Mouse (Mus musculus) midbrain, embryonic 16.5 days (tissue): ENCODE measurements around the gene Cfap69. TPM values are rescaled to one million over a fixed set of nuclear protein-coding genes. Genes with fewer than 3 reads are reported as not detected.

ENCODE experiments used
- ATAC-seq: fragments of 200-750 bp; cut with Nextera tagmentation; 2 replicates; pipeline ENCODE4 v1.8.0; 2017; ENCODE audit warnings: moderate TSS enrichment
- H3K27ac ChIP-seq: fragments of 300-500 bp; sonication (generic); 2 replicates; pipeline ENCODE4 v1.5.1; 2014; ENCODE audit warnings: mild to moderate bottlenecking, low read length, mixed read lengths
- H3K27me3 ChIP-seq: fragments of 300-500 bp; sonication (generic); 2 replicates; pipeline ENCODE4 v1.6.1; 2014; ENCODE audit warnings: low read depth, low read length, mixed read lengths; ENCODE audit not compliant: control insufficient read depth, insufficient read depth
- H3K36me3 ChIP-seq: fragments of 300-500 bp; sonication (generic); 2 replicates; pipeline ENCODE4 v1.6.1; 2014; ENCODE audit warnings: mild to moderate bottlenecking, low read length, moderate library complexity, mixed read lengths; ENCODE audit not compliant: control insufficient read depth, insufficient read depth
- H3K4me1 ChIP-seq: fragments of 300-500 bp; sonication (generic); 2 replicates; pipeline ENCODE4 v1.6.1; 2014; ENCODE audit warnings: mild to moderate bottlenecking, low read length, mixed read lengths; ENCODE audit not compliant: control insufficient read depth, insufficient read depth
- H3K4me2 ChIP-seq: fragments of 300-500 bp; sonication (generic); 2 replicates; pipeline ENCODE4 v1.6.1; 2014; ENCODE audit warnings: mild to moderate bottlenecking, low read length, mixed read lengths
- H3K4me3 ChIP-seq: fragments of 300-500 bp; sonication (generic); 2 replicates; pipeline ENCODE4 v1.5.1; 2014; ENCODE audit warnings: low read depth, mild to moderate bottlenecking, low read length, moderate library complexity, mixed read lengths
- H3K9ac ChIP-seq: fragments of 300-500 bp; sonication (generic); 2 replicates; pipeline ENCODE4 v1.6.1; 2014; ENCODE audit warnings: low read depth, low read length, mixed read lengths
- H3K9me3 ChIP-seq: fragments of 300-500 bp; sonication (generic); replicated peaks from 2 replicates; pipeline ENCODE4 v1.6.1; 2014; ENCODE audit warnings: mild to moderate bottlenecking, low read length, mixed read lengths; ENCODE audit not compliant: control insufficient read depth, poor library complexity, severe bottlenecking
- WGBS: fragments of 180-500 bp; shearing (Covaris S2); extraction: QIAGEN DNeasy Blood & Tissue Kit; methylation state at CpG from one replicate; pipeline ENCODE4 v1.1.7; 2014; 5-methylcytosine and 5-hydroxymethylcytosine counted together
- polyA plus RNA-seq: library from polyadenylated mRNA; unstranded; fragments of >200 nt; fragmentation: Nextera tagmentation; extraction: Ambion mirVana; gene quantifications from 2 replicates; pipeline ENCODE4 v1.2.1, GENCODE M21; 2015

The Cfap69 gene
- polyA plus RNA-seq, 1 experiment from 2014 or later: 9.9 TPM

GRCm38 (mm10) chr5:5540385-5540784 lies 123.7 kb downstream of the Cfap69 start:
- H3K27me3 ChIP-seq: no peaks in the 10 kb centered on the region
- H3K9ac ChIP-seq: no peak overlapping the region
- no peak overlapping the region for H3K27ac ChIP-seq
- peaks cover 28% of the 10 kb centered on the region for H3K36me3 ChIP-seq
- H3K4me3 ChIP-seq: no peak overlapping the region
- no peaks in the 10 kb centered on the region for H3K9me3 ChIP-seq
- no peaks in the 10 kb centered on the region for H3K4me1 ChIP-seq
- no peak overlapping the region for H3K4me2 ChIP-seq
- ATAC-seq: no peak
- 29% methylated on average over 3 of the region's 3 CpGs for WGBS

GRCm38 (mm10) chr5:5539771-5540170 lies 124.3 kb downstream of the Cfap69 start:
- H3K27me3 ChIP-seq: no peaks in the 10 kb centered on the region
- WGBS: 64% methylated on average over 3 of the region's 3 CpGs
- H3K27ac ChIP-seq: no peak overlapping the region
- no peaks in the 10 kb centered on the region for H3K4me1 ChIP-seq
- H3K9me3 ChIP-seq: no peaks in the 10 kb centered on the region
- H3K4me3 ChIP-seq: no peak overlapping the region
- ATAC-seq: 0 out of 2 replicates have a peak, but pooled peaks have one; percentile 48
- H3K9ac ChIP-seq: no peak overlapping the region
- peaks cover 28% of the 10 kb centered on the region for H3K36me3 ChIP-seq
- no peak overlapping the region for H3K4me2 ChIP-seq

GRCm38 (mm10) chr5:5536131-5536530 lies 127.9 kb downstream of the Cfap69 start:
- Histone ChIP-seq H3K27me3 (no peaks in the 10 kb centered on the region), H3K36me3 (peaks cover 12% of the 10 kb centered on the region), H3K9ac (no peak overlapping the region), H3K4me1 (no peaks in the 10 kb centered on the region), H3K9me3 (no peaks in the 10 kb centered on the region), H3K4me3 (no peak overlapping the region), H3K27ac (no peak overlapping the region), H3K4me2 (no peak overlapping the region)
- ATAC-seq: no peak
- WGBS: 93% methylated on average over 1 of the region's 1 CpGs

- Histone ChIP-seq H3K9me3 (no peaks in the 10 kb centered on the region), H3K27ac (no peak overlapping the region), H3K4me3 (no peak overlapping the region), H3K4me1 (no peaks in the 10 kb centered on the region), H3K4me2 (no peak overlapping the region), H3K36me3 (peaks cover 7% of the 10 kb centered on the region), H3K9ac (no peak overlapping the region), H3K27me3 (no peaks in the 10 kb centered on the region)
- 92% methylated on average over 3 of the region's 3 CpGs for WGBS
- ATAC-seq: no peak
These were observed 130.2 kb downstream of the Cfap69 start for GRCm38 (mm10) chr5:5533656-5534420.

Other genes starting within 250 kb of the Cfap69 start
- 42.1 and 44.6 TPM in 2 replicates for gene Cdk14, start 243.9 kb downstream of the Cfap69 start, polyA plus RNA-seq
- gene 1700015F17Rik, start 185.1 kb downstream of the Cfap69 start, polyA plus RNA-seq: not detected in 2 replicates
- gene Cldn12, start 149.3 kb downstream of the Cfap69 start, polyA plus RNA-seq: 16.8 and 19.4 TPM in 2 replicates
- gene Gtpbp10, start 104.7 kb downstream of the Cfap69 start, polyA plus RNA-seq: 17.5 and 20.8 TPM in 2 replicates
- 17.9 and 18.2 TPM in 2 replicates for gene Gm8773, start 90.4 kb downstream of the Cfap69 start, polyA plus RNA-seq
- gene Steap2, start 30.3 kb upstream of the Cfap69 start, polyA plus RNA-seq: 5.6 and 5.8 TPM in 2 replicates
- 0.73 and 1.6 TPM in 2 replicates for gene Steap1, start 85.1 kb upstream of the Cfap69 start, polyA plus RNA-seq